Mouse (Mus musculus): ENCODE measurements around the gene Fnbp1.

Fnbp1 gene

GRCm38 (mm10) chr2:31091182-31091581 is 50.6 kb downstream of the Fnbp1 start:
- no peak for DNase-seq

- no peak for DNase-seq
Observed at GRCm38 (mm10) chr2:31089607-31090006, 52.2 kb downstream of the Fnbp1 start.

- DNase-seq, result no peak
Observed at GRCm38 (mm10) chr2:31088871-31089270, 52.9 kb downstream of the Fnbp1 start.

GRCm38 (mm10) chr2:31087663-31088661 is 53.8 kb downstream of the Fnbp1 start:
- DNase-seq, result peak; percentile 63

- DNase-seq, result no peak
Observed at GRCm38 (mm10) chr2:31087085-31087484, 54.7 kb downstream of the Fnbp1 start.

- DNase-seq, result no peak
Observed at GRCm38 (mm10) chr2:31086543-31086942, 55.3 kb downstream of the Fnbp1 start.

- no peak for DNase-seq
Observed at GRCm38 (mm10) chr2:31084169-31084850, 57.5 kb downstream of the Fnbp1 start.

GRCm38 (mm10) chr2:31083372-31083771 is 58.4 kb downstream of the Fnbp1 start:
- DNase-seq, result no peak

- DNase-seq, result no peak
Observed at GRCm38 (mm10) chr2:31082639-31083038, 59.2 kb downstream of the Fnbp1 start.

- DNase-seq, result no peak
Observed at GRCm38 (mm10) chr2:31081349-31081748, 60.5 kb downstream of the Fnbp1 start.

GRCm38 (mm10) chr2:31079117-31079516 is 62.7 kb downstream of the Fnbp1 start:
- no peak for DNase-seq

GRCm38 (mm10) chr2:31077574-31077973 is 64.2 kb downstream of the Fnbp1 start:
- DNase-seq, result no peak

GRCm38 (mm10) chr2:31076351-31077140 is 65.3 kb downstream of the Fnbp1 start:
- no peak for DNase-seq

GRCm38 (mm10) chr2:31075836-31076235 is 66.0 kb downstream of the Fnbp1 start:
- no peak for DNase-seq

- no peak for DNase-seq
Observed at GRCm38 (mm10) chr2:31075168-31075567, 66.6 kb downstream of the Fnbp1 start.

- no peak for DNase-seq
Observed at GRCm38 (mm10) chr2:31069506-31069905, 72.3 kb downstream of the Fnbp1 start.

- DNase-seq, result no peak
Observed at GRCm38 (mm10) chr2:31069114-31069445, 72.7 kb downstream of the Fnbp1 start.

- DNase-seq, result peak; percentile 53
Observed at GRCm38 (mm10) chr2:31068246-31069113, 73.3 kb downstream of the Fnbp1 start.

- DNase-seq, result no peak
Observed at GRCm38 (mm10) chr2:31067696-31068245, 74.0 kb downstream of the Fnbp1 start.

- DNase-seq, result peak; percentile 85
Observed at GRCm38 (mm10) chr2:31067059-31067595, 74.7 kb downstream of the Fnbp1 start.

GRCm38 (mm10) chr2:31066019-31066789 is 75.6 kb downstream of the Fnbp1 start:
- no peak for DNase-seq
